Mouse (Mus musculus): Measurements from ENCODE around the gene Olfr933. TPM values are rescaled to one million over a fixed set of nuclear protein-coding genes. Genes with fewer than 3 reads are reported as not detected.
A peak's percentile ranks its signal among the peaks of the same experiment; 100 is the strongest.

Olfr933 gene
- not detected for total RNA-seq (2021)

DNA sequence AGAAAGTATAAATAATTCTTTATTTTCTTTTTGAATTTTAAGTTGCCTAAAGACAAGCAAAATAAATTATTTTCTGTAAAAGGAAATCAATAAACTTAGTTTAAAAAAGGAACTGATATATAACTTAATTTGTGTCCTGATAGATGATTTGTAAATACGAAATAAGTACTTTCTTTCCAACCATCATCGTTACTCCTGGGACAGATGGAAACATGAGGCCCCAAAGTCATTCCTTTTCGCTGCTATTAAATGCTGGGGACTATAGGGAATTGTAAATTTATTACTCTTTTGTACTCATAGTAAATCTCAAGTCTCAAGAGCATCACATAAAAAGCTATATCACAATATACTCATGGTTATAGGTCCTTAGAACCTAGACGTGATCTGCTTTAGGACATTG, at the start of gene Olfr933:
Gene Olfr933 (plus strand): TSS at position 301 of the 400 bp plus-strand sequence.
- DNase-seq (ENCODE audit: low spot score in 2 of 2) = no peak
- intact Hi-C loops (cut with DNase I) = no loop called here

GRCm38 (mm10) chr9:38929509-38929908, 42.6 kb upstream of the Olfr933 start, which contains the start of gene Olfr930:
Olfr930 (plus strand) TSS chr9:38929809.
- no peak for DNase-seq (ENCODE audit: low spot score in 2 of 2)
- intact Hi-C loops (cut with DNase I) = no loop called here

DNA sequence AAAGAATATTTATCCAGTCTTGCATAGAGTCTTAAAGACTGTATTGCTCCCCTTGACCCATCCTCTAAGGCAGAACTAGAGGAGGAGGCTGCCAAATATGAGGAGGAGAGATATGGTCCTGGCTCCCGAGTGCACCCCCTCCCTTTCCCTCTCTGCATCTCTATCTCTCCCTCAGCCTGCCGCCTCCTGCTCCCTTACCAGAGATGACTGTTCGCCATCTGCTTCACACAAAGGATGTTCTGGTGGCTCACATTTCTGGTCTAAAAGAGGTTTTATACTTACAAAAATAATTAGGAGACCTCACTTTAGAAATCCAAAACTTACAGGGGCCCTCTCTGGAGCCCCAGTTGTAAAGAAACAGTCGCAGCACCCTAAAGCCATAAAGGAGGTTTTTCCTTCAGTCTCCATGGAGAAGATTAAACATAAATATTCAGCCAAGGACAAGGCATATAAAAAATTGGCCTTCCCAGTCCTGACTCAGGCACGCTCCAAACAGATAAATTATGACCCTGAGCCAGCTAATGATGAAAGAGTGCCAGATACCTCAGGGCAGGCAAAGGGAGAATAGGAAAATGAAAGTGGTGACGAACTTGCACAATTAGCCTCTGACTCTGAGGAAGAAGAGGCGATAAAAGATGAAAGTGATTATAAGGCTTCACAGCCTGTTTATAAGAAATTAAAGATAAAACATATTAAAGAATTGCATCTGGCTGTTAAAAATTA, 18.6 kb upstream of the Olfr933 start:
- intact Hi-C loops (cut with DNase I) = no loop called here
- DNase-seq (ENCODE audit: low spot score in 2 of 2) = peak; percentile 21 to 81

DNA sequence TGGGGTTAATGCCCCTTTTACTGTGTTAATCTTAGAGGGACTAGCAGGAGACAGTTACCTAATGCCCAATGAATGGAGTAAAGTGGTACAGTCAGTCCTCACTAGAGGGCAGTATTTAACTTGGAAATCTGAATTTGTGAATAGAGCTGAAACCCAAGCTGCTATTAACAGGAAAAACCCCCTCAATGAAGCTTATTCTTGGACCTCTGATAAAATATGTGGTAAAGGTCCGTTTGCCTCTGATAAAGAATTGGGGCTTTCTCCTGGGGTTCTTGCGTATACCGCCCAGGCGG, 18.0 kb upstream of the Olfr933 start:
- intact Hi-C loops (cut with DNase I) = no loop called here
- peak in 1 of 2 experiments; percentile 24 for DNase-seq (ENCODE audit: low spot score in 2 of 2)

- DNase-seq (ENCODE audit: low spot score in 2 of 2) = no peak
- intact Hi-C loops (cut with DNase I) = no loop called here
These were observed 16.1 kb downstream of the Olfr933 start, which contains the start of gene Olfr934 for GRCm38 (mm10) chr9:38988215-38988614. Olfr934 (minus strand) TSS chr9:38988315.

DNA sequence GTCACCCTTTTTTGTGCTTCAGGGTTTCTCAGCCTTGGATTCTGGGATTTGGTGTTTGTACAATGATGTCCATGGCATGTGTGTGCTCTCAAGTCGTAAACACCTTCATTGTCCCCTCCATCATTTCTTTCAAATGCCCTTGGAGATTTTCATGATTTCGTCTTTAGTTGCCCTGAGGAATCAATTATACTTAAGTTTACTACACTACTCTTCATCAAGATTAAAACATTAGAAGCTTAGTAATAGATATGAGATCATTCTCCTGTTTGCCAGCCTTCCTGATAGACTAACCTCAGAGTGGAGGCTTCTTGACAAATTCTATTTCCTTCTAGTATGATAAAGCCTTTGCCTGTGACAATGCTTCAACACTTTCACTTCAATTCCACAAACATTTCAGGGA, 27.5 kb downstream of the Olfr933 start, which contains the start of gene Olfr935:
Gene Olfr935 (minus strand): TSS at position 101 of the 400 bp plus-strand sequence.
- DNase-seq (ENCODE audit: low spot score in 2 of 2) = no peak
- intact Hi-C loops (cut with DNase I) = no loop called here

DNA sequence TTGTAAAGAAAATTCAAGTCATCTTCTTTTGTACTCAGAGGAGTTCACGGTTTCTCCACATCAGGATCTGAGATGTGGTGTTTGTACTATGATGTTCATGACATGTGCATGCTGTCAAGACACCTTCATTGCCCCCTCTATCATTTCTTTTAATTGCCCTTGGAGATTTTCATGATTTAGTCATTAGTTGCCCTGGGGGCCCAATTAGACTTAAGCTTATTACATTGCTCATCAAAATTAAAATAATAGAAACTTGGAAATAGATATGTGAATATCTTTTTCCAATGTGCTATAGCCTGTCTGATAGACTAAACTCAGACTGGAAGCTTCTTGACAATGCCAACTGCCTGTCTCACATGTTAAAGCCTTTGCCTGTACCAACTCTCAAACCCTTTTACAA, 51.2 kb downstream of the Olfr933 start, which contains the start of gene Olfr146:
Gene Olfr146 (minus strand): TSS at position 101 of the 400 bp plus-strand sequence.
- intact Hi-C loops (cut with DNase I) = no loop called here
- no peak for DNase-seq (ENCODE audit: low spot score in 2 of 2)

Other genes starting within 250 kb of the Olfr933 start
- not detected for gene Olfr920, start 220.0 kb upstream of the Olfr933 start, total RNA-seq (2021)
- gene Olfr921, start 199.2 kb upstream of the Olfr933 start, total RNA-seq (2021) = not detected
- gene Olfr922, start 157.7 kb upstream of the Olfr933 start, total RNA-seq (2021) = not detected
- not detected for gene Olfr923, start 145.8 kb upstream of the Olfr933 start, total RNA-seq (2021)
- not detected for gene Olfr924, start 127.9 kb upstream of the Olfr933 start, total RNA-seq (2021)
- gene Olfr26, start 117.3 kb upstream of the Olfr933 start, total RNA-seq (2021) = not detected
- not detected for gene Olfr926, start 95.2 kb upstream of the Olfr933 start, total RNA-seq (2021)
- gene Olfr930, start 42.5 kb upstream of the Olfr933 start, total RNA-seq (2021) = not detected
- gene Olfr934, start 16.0 kb downstream of the Olfr933 start, total RNA-seq (2021) = not detected
- not detected for gene Olfr935, start 27.4 kb downstream of the Olfr933 start, total RNA-seq (2021)
- gene Olfr146, start 51.1 kb downstream of the Olfr933 start, total RNA-seq (2021) = not detected
- gene Olfr937, start 92.6 kb downstream of the Olfr933 start, total RNA-seq (2021) = not detected
- gene Olfr938, start 106.6 kb downstream of the Olfr933 start, total RNA-seq (2021) = not detected
- gene Olfr27, start 155.8 kb downstream of the Olfr933 start, total RNA-seq (2021) = not detected
- not detected for gene Olfr943, start 194.0 kb downstream of the Olfr933 start, total RNA-seq (2021)
- not detected for gene Olfr944, start 229.6 kb downstream of the Olfr933 start, total RNA-seq (2021)